ENCODE assay signal across 23 mouse cellular contexts in the genomic region with DNA sequence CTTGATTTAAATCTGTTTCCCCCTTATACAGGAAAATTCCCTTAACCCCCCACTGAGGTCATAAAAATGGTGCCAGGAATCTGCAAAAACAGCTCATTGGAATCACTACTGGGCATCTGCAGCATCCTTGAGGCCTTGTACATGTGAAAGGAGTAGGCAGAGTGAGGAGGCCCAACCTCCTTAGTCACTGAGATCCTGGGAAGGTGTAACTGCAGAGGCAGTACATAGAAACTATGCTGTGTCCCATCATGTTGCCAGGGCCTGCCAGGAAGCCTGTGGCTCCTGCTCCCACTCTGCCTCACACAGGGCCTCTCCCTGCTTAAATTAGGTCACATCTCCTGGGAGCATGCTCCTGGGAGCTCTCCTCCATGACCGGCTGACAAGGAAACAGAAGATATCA.
"Had no signal": no experiment of that assay in that cellular context is flagged by ENCODE, and none has a peak within 500 bp of the region (broad histone marks: within the 10 kb centered on the region; RNA-seq: fewer than 3 reads in every experiment).

No protein-coding gene starts in this region.

- H3K9ac ChIP-seq: heart, embryonic 12.5 days; hindbrain, embryonic 13.5 days; hindbrain, embryonic 15.5 days; limb, embryonic 12.5 days; liver, embryonic 13.5 days had no signal

- H3K27me3 ChIP-seq: heart, embryonic 12.5 days; hindbrain, embryonic 13.5 days; hindbrain, embryonic 15.5 days; liver, embryonic 13.5 days had no signal

- H3K4me2 ChIP-seq: heart, embryonic 12.5 days; hindbrain, embryonic 13.5 days; hindbrain, embryonic 15.5 days; limb, embryonic 12.5 days; liver, embryonic 11.5 days; liver, embryonic 13.5 days had no signal

- DNase-seq: gastrocnemius, adult 2 months; gastrocnemius, postnatal 10 days; gastrocnemius, postnatal 25 days; heart, adult 18-20 months; heart, postnatal 10 days; kidney, adult 18-20 months; kidney, adult 8-10 months; kidney, postnatal 10 days; kidney, postnatal 25 days; kidney, postnatal 4 days; liver; liver, embryonic 13.5 days had no signal

- H3K27ac ChIP-seq: gastrocnemius, adult 2 months; heart, embryonic 10.5 days; hindbrain, embryonic 13.5 days; hindbrain, embryonic 15.5 days; hindbrain, postnatal 0 days; layer of hippocampus, adult 2 months; left cerebral cortex, adult 2 months; limb, embryonic 10.5 days; limb, embryonic 12.5 days; liver, embryonic 13.5 days had no signal

- H3K4me1 ChIP-seq: heart, embryonic 10.5 days; heart, embryonic 12.5 days; hindbrain, embryonic 13.5 days; hindbrain, embryonic 15.5 days; limb, embryonic 10.5 days; limb, embryonic 12.5 days; liver, embryonic 13.5 days had no signal

- H3K9me3 ChIP-seq: heart, embryonic 10.5 days; heart, embryonic 12.5 days; hindbrain, embryonic 13.5 days; hindbrain, embryonic 15.5 days; limb, embryonic 10.5 days; limb, embryonic 12.5 days; liver, embryonic 13.5 days had no signal

- H3K36me3 ChIP-seq: heart, embryonic 10.5 days; heart, embryonic 12.5 days; hindbrain, embryonic 13.5 days; hindbrain, embryonic 15.5 days; limb, embryonic 10.5 days; limb, embryonic 12.5 days; liver, embryonic 13.5 days had no signal

- H3K4me3 ChIP-seq: gastrocnemius, adult 2 months; heart, embryonic 10.5 days; heart, embryonic 12.5 days; hindbrain, embryonic 13.5 days; hindbrain, embryonic 15.5 days; layer of hippocampus, adult 2 months; left cerebral cortex, adult 2 months; limb, embryonic 10.5 days; limb, embryonic 12.5 days; liver, embryonic 13.5 days had no signal

- ATAC-seq: hindbrain, postnatal 0 days; intestine, postnatal 0 days had no signal
